Mouse (Mus musculus): Measurements from ENCODE around the gene Ptprm. TPM values are rescaled to one million over a fixed set of nuclear protein-coding genes. Genes with fewer than 3 reads are reported as not detected.

Gene Ptprm
- polyA plus RNA-seq, 1 experiment from 2014 or later: 15.8 TPM

- no peaks in the 10 kb centered on the region for H3K9me3 ChIP-seq (replicated peaks)
- no peak overlapping the region for H3K4me3 ChIP-seq
- H3K9ac ChIP-seq: no peak overlapping the region
- no peak overlapping the region for H3K27ac ChIP-seq
- no peak overlapping the region for H3K4me2 ChIP-seq
- no peaks in the 10 kb centered on the region for H3K4me1 ChIP-seq (replicated peaks)
- H3K36me3 ChIP-seq: no peaks in the 10 kb centered on the region
- 75% methylated on average over 13 of the region's 13 CpGs for WGBS
- H3K27me3 ChIP-seq: no peaks in the 10 kb centered on the region
- ATAC-seq (replicated peaks; ENCODE audit: insufficient number of reproducible peaks, insufficient read depth, low FRiP score, low read depth): no peak
Measured at GRCm38 (mm10) chr17:66619996-66620656, 734.1 kb downstream of the Ptprm start.

- H3K27ac ChIP-seq: no peak overlapping the region
- no peaks in the 10 kb centered on the region for H3K27me3 ChIP-seq
- no peak for ATAC-seq (replicated peaks; ENCODE audit: insufficient number of reproducible peaks, insufficient read depth, low FRiP score, low read depth)
- H3K4me1 ChIP-seq (replicated peaks): no peaks in the 10 kb centered on the region
- no peaks in the 10 kb centered on the region for H3K36me3 ChIP-seq
- H3K9me3 ChIP-seq (replicated peaks): no peaks in the 10 kb centered on the region
- 82% methylated on average over 3 of the region's 3 CpGs for WGBS
- no peak overlapping the region for H3K4me2 ChIP-seq
- H3K9ac ChIP-seq: no peak overlapping the region
- no peak overlapping the region for H3K4me3 ChIP-seq
Measured at GRCm38 (mm10) chr17:66619255-66619826, 734.9 kb downstream of the Ptprm start.

Small RNA genes within 50 kb of the gene (microRNA-seq; reads per million reads assigned to microRNA genes)
- 0.84 reads per million for gene Mir5709
